Mouse (Mus musculus): ENCODE measurements around the gene Dnajc5. TPM values are rescaled to one million over a fixed set of nuclear protein-coding genes. Genes with fewer than 3 reads are reported as not detected.
"Not testable (repeated sequence)": the region's sequence is repeated elsewhere in the genome, so short reads cannot be mapped to it uniquely, and the experiment has no call there.

Gene Dnajc5
- polyA plus RNA-seq, 1 experiment from 2014 or later: 91.9 TPM

DNA sequence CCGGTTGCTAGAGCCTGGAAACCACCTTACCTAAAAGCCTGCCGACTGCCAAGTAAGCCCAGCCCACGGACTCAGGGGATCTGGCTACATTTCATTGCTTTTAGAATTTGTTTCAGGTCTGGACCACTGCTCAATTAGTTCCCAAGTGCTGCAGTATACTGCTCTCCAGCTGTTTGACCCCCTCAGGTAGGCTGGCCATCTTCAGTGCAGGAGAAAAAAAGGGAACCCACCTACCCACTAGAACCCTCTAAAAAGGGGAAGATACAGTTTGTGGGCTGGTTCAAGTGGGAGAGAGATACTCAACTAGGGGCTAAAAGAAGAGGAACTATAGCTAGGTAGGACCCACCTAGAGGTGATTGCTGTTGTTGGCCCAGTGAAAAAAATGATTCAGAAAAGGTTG, 28.1 kb upstream of the Dnajc5 start:
- Histone ChIP-seq H3K4me3 (no peak overlapping the region), H3K27ac (ENCODE audit: poor library complexity, severe bottlenecking) (no peak overlapping the region), H3K9me3 (replicated peaks) (no peaks in the 10 kb centered on the region), H3K4me2 (no peak overlapping the region), H3K27me3 (replicated peaks) (no peaks in the 10 kb centered on the region), H3K4me1 (replicated peaks) (peaks cover 12% of the 10 kb centered on the region), H3K36me3 (no peaks in the 10 kb centered on the region), H3K9ac (no peak overlapping the region)
- WGBS: 46% methylated on average over 3 of the region's 3 CpGs
- no peak for ATAC-seq (ENCODE audit: insufficient number of reproducible peaks, low FRiP score)

DNA sequence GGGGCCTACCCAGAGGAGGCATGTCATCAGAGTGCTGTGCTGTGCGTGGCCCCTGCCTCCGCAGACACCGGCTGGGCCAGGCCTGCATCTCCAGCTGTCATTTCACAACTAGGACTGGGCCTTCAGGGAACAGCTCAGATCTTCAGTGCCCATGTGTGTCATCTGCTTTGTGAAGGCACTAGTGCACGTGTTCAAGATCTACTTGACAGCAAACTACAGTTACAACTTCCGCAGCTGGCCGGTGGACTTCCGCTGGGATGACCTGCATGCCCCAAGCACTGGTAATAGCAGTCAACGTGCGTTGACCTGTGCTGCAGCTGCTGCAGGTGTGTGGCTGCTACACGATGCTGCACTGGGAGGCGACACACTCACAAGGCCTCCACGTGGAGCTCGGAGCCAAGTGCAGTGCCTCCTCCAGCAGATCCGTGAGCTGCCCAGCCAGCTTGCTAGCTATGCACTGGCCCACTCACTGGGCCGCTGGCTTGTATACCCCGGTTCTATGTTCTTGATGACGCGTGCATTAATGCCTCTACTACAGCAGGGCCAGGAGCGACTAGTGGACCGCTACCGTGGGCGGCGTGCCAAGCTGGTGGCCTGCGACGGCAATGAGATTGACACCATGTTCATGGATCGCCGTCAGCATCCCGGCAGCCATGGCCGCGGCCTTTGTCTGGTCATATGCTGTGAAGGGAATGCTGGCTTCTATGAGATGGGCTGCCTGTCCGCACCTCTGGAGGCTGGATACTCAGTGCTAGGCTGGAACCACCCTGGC, 26.9 kb upstream of the Dnajc5 start, which contains the start of gene Abhd16b:
TSS of gene Abhd16b (plus strand) at position 51 of the 772 bp plus-strand sequence.
- Histone ChIP-seq H3K4me1 (replicated peaks) (peaks cover 7% of the 10 kb centered on the region), H3K9ac (no peak within 1 kb of the TSS), H3K9me3 (replicated peaks) (no peaks in the 10 kb centered on the region), H3K27me3 (replicated peaks) (no peaks in the 10 kb centered on the region), H3K4me3 (no peak within 1 kb of the TSS), H3K27ac (ENCODE audit: poor library complexity, severe bottlenecking) (no peak within 1 kb of the TSS), H3K4me2 (no peak within 1 kb of the TSS), H3K36me3 (no peaks in the 10 kb centered on the region)
- no peak for ATAC-seq (ENCODE audit: insufficient number of reproducible peaks, low FRiP score)
- 84% methylated on average over 31 of the region's 31 CpGs for whole genome bisulfite sequencing

DNA sequence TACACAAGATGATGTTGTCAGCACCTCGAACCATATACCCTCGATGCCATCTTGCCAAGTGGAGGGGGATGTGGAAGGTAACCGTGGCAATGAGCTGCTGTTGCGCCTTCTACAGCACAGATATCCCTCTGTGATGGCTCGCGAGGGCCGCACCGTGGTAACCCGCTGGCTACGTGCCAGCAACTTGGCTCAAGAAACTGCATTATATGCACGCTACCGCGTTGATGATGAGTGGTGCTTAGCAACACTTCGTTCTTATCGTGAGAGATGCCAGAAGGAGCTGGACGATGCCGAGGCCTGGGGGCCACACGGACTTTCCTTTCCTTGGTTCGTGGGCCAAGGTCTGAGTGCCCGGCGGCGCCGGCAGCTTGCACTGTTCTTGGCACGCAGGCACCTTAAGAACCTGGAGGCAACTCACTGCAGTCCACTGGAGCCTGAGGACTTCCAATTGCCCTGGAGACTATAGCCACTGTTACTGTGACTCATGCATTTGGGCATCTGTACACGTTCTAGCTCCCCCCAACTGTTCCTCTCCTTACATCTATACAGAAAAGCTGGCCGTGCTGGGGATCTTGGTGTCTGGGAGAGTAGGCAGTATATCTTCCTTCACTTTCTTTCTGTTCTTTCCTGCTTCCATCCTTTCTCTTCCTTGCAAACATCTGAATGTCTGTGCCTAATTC, 25.9 kb upstream of the Dnajc5 start:
- WGBS: 71% methylated on average over 26 of the region's 26 CpGs
- no peak overlapping the region for H3K4me3 ChIP-seq
- no peaks in the 10 kb centered on the region for H3K27me3 ChIP-seq (replicated peaks)
- H3K4me1 ChIP-seq (replicated peaks): peaks cover 12% of the 10 kb centered on the region
- H3K9me3 ChIP-seq (replicated peaks): no peaks in the 10 kb centered on the region
- peaks cover 4% of the 10 kb centered on the region for H3K36me3 ChIP-seq
- H3K4me2 ChIP-seq: no peak overlapping the region
- no peak for ATAC-seq (ENCODE audit: insufficient number of reproducible peaks, low FRiP score)
- H3K27ac ChIP-seq (ENCODE audit: poor library complexity, severe bottlenecking): no peak overlapping the region
- H3K9ac ChIP-seq: no peak overlapping the region

DNA sequence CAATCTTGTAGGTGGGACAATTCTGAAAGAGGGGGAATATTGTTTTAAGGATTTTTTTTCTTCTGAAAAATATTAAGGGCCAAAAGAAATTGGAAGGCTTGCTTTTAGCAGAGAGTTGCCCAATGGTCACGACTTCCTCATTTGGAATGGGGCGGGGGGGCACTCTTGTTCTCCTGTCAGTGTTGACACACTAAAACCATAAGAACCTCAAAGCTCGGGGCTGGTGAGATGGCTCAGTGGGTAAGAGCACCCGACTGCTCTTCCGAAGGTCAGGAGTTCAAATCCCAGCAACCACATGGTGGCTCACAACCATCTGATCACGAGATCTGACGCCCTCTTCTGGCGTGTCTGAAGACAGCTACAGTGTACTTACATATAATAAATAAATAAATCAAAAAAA, 24.4 kb upstream of the Dnajc5 start:
- H3K9ac ChIP-seq; H3K4me3 ChIP-seq; H3K27me3 ChIP-seq (replicated peaks); H3K9me3 ChIP-seq (replicated peaks); ATAC-seq (ENCODE audit: insufficient number of reproducible peaks, low FRiP score); H3K27ac ChIP-seq (ENCODE audit: poor library complexity, severe bottlenecking): not testable (repeated sequence)
- Histone ChIP-seq H3K4me1 (replicated peaks) (peaks cover 12% of the 10 kb centered on the region), H3K4me2 (peak overlapping the region; percentile 89), H3K36me3 (peaks cover 16% of the 10 kb centered on the region)
- 64% methylated on average over 8 of the region's 8 CpGs for WGBS

DNA sequence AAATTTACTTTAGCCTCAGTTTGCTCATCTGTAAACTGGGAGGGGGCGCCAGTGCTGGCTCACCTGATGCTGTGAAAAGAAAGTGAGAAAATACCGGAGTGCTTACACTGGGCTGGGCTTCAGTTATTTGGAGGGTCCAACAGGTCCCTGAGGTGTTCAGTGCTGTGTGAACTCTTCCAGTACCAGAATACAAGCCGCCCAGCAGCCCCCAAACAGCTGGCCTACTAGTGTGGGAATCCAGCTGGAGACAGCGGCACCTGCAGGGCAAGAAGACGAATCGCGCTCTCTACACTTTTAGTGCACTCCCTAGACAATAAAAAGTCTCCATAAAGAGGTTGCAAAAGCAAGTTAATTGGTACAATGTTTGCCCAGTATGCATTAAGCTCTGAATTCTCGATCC, 24.0 kb upstream of the Dnajc5 start:
- H3K9me3 ChIP-seq (replicated peaks): no peaks in the 10 kb centered on the region
- peak overlapping the region; percentile 71; the same call in 1 of the 2 replicates for H3K9ac ChIP-seq
- peak overlapping the region; percentile 87 for H3K4me3 ChIP-seq
- H3K4me2 ChIP-seq: peak overlapping the region; percentile 89
- H3K36me3 ChIP-seq: peaks cover 20% of the 10 kb centered on the region
- H3K4me1 ChIP-seq (replicated peaks): peaks cover 12% of the 10 kb centered on the region
- ATAC-seq (ENCODE audit: insufficient number of reproducible peaks, low FRiP score): peak; percentile 66
- 16% methylated on average over 8 of the region's 8 CpGs for WGBS
- peak overlapping the region; percentile 95 for H3K27ac ChIP-seq (ENCODE audit: poor library complexity, severe bottlenecking)
- no peaks in the 10 kb centered on the region for H3K27me3 ChIP-seq (replicated peaks)

DNA sequence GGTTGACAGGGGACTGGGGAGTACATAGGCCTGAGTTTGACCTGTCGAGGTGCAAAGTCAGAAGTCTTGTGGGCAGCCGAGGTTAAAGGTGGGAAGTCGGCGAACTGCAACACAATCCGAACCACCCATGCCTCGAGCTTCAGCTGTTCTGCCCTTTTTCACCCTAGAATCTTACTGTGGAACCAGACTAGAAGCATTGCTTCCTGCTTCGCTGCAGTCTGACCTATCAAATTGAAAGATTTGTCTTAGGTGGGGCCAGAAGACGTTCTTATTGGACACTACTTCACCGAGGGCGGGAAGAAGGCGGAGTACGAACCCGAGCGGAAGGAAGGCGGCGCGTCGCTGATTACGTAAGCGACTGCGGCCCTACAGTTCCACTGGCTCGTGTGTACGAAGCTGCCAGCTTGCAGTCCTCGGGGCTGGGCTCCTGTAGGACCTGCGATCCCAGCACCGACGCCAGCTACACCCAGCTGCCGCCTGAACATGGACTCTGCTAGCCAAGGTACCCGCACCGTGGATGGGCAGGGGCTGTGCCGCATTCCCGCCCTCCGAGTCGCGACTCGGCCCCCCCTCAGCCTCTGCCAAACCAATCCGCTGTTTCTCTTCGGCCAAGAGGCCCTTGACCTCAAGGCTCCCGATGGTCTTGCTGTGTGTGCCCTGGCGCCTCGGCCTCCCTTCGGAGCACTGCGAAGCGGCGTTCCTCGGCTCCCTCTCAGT, 23.3 kb upstream of the Dnajc5 start, which contains the start of gene Tpd52l2:
TSS of gene Tpd52l2 (plus strand) at position 312 of the 717 bp plus-strand sequence.
- no peaks in the 10 kb centered on the region for H3K9me3 ChIP-seq (replicated peaks)
- H3K4me1 ChIP-seq (replicated peaks): peaks cover 12% of the 10 kb centered on the region
- peak within 1 kb of the TSS; percentile 95 for H3K27ac ChIP-seq (ENCODE audit: poor library complexity, severe bottlenecking)
- H3K4me3 ChIP-seq: peak within 1 kb of the TSS; percentile 87
- no peaks in the 10 kb centered on the region for H3K27me3 ChIP-seq (replicated peaks)
- under 1% methylated on average over 46 of the region's 46 CpGs for WGBS
- H3K4me2 ChIP-seq: peak within 1 kb of the TSS; percentile 89
- H3K36me3 ChIP-seq: peaks cover 27% of the 10 kb centered on the region
- H3K9ac ChIP-seq: peak within 1 kb of the TSS; percentile 90
- peak; percentile 95 for ATAC-seq (ENCODE audit: insufficient number of reproducible peaks, low FRiP score)

DNA sequence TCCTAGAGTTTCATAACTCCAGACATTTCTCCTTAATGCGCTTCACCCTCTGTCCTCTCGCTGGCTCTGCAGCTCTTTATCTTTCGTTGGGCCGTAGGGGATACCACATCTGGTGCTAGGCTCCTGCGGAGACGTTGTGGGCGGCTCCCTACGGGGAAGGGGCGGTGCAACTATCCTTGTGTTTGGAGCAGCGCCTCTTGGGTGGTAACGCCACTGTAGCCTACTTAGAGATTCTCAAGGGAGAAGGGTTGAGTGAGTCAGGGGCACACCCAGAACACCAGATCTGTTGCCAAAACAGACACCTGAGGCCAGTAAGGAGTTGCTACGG, 22.8 kb upstream of the Dnajc5 start:
- WGBS: under 1% methylated on average over 12 of the region's 12 CpGs
- Histone ChIP-seq H3K4me2 (peak overlapping the region; percentile 89), H3K4me3 (peak overlapping the region; percentile 87), H3K27ac (ENCODE audit: poor library complexity, severe bottlenecking) (peak overlapping the region; percentile 95), H3K9ac (peak overlapping the region; percentile 90), H3K36me3 (peaks cover 32% of the 10 kb centered on the region), H3K4me1 (replicated peaks) (peaks cover 12% of the 10 kb centered on the region), H3K27me3 (replicated peaks) (no peaks in the 10 kb centered on the region), H3K9me3 (replicated peaks) (no peaks in the 10 kb centered on the region)
- ATAC-seq (ENCODE audit: insufficient number of reproducible peaks, low FRiP score): peak; percentile 87

DNA sequence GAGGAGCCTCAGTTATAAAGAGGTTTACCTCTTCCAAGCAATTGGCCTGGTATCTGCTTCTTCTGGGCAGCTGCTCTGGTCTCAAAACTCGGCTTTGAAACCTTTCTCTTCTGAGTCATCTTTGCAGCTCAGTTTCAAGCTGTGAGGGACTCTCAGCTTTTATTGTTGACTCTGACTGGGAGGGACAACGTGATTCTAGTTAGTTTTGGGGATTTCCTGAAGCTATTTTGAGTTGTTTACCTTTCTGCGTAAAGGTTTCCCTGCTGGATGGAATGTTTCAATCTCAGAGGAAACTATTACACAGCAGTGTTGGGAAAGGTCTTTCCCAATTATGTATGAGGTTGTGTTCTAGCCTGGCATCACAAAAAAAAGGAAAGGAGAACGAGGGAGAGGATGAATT, 21.6 kb upstream of the Dnajc5 start:
- H3K27me3 ChIP-seq (replicated peaks): no peaks in the 10 kb centered on the region
- WGBS: 64% methylated on average over 4 of the region's 4 CpGs
- H3K4me2 ChIP-seq: 0 out of 2 replicates have a peak overlapping the region, but pooled peaks have one; percentile 89
- H3K36me3 ChIP-seq: peaks cover 43% of the 10 kb centered on the region
- no peak for ATAC-seq (ENCODE audit: insufficient number of reproducible peaks, low FRiP score)
- H3K4me1 ChIP-seq (replicated peaks): peaks cover 12% of the 10 kb centered on the region
- H3K9me3 ChIP-seq (replicated peaks): no peaks in the 10 kb centered on the region
- no peak overlapping the region for H3K4me3 ChIP-seq
- no peak overlapping the region for H3K27ac ChIP-seq (ENCODE audit: poor library complexity, severe bottlenecking)
- H3K9ac ChIP-seq: no peak overlapping the region

DNA sequence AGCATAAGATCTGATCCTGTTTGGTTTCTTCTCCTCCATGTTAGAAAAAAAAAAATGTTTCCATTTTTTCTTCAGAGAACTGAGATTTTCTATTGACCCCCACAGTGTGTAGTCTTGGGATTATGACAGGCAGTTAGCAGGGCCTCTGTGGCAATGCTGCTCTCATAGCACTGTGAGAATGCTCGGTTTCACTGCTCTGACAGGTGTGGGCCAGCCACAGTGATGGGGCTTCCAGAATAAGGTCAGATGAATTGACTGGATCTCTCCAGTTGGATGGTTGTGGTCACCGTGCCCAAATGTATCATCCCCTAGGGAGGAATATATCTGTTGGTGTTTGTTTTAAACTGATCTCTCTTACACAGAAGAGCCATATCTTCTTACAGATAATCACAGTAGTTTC, 11.1 kb upstream of the Dnajc5 start:
- Histone ChIP-seq H3K27me3 (replicated peaks) (no peaks in the 10 kb centered on the region), H3K36me3 (peaks cover 82% of the 10 kb centered on the region), H3K4me2 (no peak overlapping the region), H3K9ac (no peak overlapping the region), H3K9me3 (replicated peaks) (no peaks in the 10 kb centered on the region), H3K27ac (ENCODE audit: poor library complexity, severe bottlenecking) (no peak overlapping the region), H3K4me1 (replicated peaks) (peaks cover 10% of the 10 kb centered on the region), H3K4me3 (no peak overlapping the region)
- no peak for ATAC-seq (ENCODE audit: insufficient number of reproducible peaks, low FRiP score)
- WGBS: 89% methylated on average over 2 of the region's 2 CpGs

DNA sequence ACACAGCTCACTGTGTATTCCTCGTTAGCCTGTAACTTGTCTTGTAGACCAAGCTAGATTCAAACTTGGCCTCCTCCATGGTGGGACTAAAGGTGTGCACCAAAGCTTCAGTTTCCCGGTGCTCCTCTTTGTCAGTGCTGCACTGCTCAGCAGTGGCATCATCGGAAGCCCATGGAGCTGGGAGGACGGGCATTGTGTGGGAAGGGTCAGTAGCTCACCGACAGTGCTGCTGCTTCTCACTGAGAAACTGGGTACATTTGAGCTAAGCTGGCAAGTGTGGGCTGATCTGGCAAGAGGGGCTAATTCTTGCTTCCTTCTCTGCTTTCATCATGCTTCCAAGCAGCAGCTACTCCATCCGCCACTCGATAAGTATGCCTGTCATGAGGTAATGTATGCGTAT, 9.1 kb upstream of the Dnajc5 start:
- H3K27me3 ChIP-seq (replicated peaks): no peaks in the 10 kb centered on the region
- no peaks in the 10 kb centered on the region for H3K9me3 ChIP-seq (replicated peaks)
- no peak overlapping the region for H3K9ac ChIP-seq
- 96% methylated on average over 8 of the region's 8 CpGs for WGBS
- 0 out of 2 replicates have a peak, but pooled peaks cover 2% of the 10 kb centered on the region for H3K4me1 ChIP-seq (replicated peaks)
- H3K27ac ChIP-seq (ENCODE audit: poor library complexity, severe bottlenecking): no peak overlapping the region
- H3K4me2 ChIP-seq: no peak overlapping the region
- no peak for ATAC-seq (ENCODE audit: insufficient number of reproducible peaks, low FRiP score)
- H3K36me3 ChIP-seq: peaks cover 90% of the 10 kb centered on the region
- no peak overlapping the region for H3K4me3 ChIP-seq

DNA sequence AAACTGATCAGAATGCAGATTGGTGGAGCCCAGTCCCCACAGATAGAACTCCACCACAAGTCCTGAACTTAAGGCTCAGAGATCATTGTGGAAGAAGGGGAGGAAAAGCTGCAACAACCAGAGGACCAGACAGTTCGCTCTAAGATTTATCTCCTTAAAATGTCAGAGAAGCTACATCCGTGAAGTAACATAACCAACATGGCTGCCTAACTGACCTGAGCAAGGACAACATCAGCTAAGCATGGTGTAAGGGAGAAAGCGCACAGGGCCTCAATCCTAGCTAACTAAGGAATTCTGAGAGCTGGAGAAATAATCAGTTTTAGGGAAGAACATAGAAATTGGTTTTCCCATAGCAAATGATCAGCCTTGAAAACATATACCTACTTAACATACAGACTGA, 1.1 kb upstream of the Dnajc5 start:
- Histone ChIP-seq H3K4me3 (peak overlapping the region; percentile 91), H3K27ac (ENCODE audit: poor library complexity, severe bottlenecking) (peak overlapping the region; percentile 98), H3K9ac (peak overlapping the region; percentile 97; the same call in 1 of the 2 replicates), H3K9me3 (replicated peaks) (no peaks in the 10 kb centered on the region), H3K27me3 (replicated peaks) (no peaks in the 10 kb centered on the region), H3K36me3 (peaks cover 37% of the 10 kb centered on the region), H3K4me2 (peak overlapping the region; percentile 92), H3K4me1 (replicated peaks) (peaks cover 26% of the 10 kb centered on the region)
- 59% methylated on average over 3 of the region's 3 CpGs for WGBS
- ATAC-seq (ENCODE audit: insufficient number of reproducible peaks, low FRiP score): no peak
